Mouse (Mus musculus) heart, adult 2 months (tissue): ENCODE results near the gene 3110009E18Rik. TPM values are rescaled to one million over a fixed set of nuclear protein-coding genes. Genes with fewer than 3 reads are reported as not detected.

Source experiments
- DNase-seq, 2 experiments: peaks; one replicate each; pipeline ENCODE4 v3.0.0; 2021
- H3K27ac ChIP-seq: fragments of 200-600 bp; 2 replicates; pipeline ENCODE4 v1.8.1; 2022
- H3K27me3 ChIP-seq: fragments of 200-500 bp; 2 replicates; pipeline ENCODE4 v1.6.1; 2012; ENCODE audit warnings: mild to moderate bottlenecking, low read length, inconsistent platforms, mixed read lengths; ENCODE audit not compliant: control insufficient read depth, insufficient read depth
- H3K36me3 ChIP-seq: fragments of 200-500 bp; 2 replicates; pipeline ENCODE4 v1.6.1; 2012; ENCODE audit warnings: low read length, inconsistent platforms; ENCODE audit not compliant: control insufficient read depth, insufficient read depth
- H3K4me1 ChIP-seq: fragments of 200-500 bp; 2 replicates; pipeline ENCODE4 v1.6.1; 2011; ENCODE audit warnings: low read length; ENCODE audit not compliant: control insufficient read depth, insufficient read depth
- H3K4me3 ChIP-seq: fragments of 200-600 bp; 2 replicates; pipeline ENCODE4 v1.8.1; 2022
- H3K79me2 ChIP-seq: fragments of 200-500 bp; replicated peaks from 2 replicates; pipeline ENCODE4 v1.6.1; 2012; ENCODE audit warnings: mild to moderate bottlenecking, inconsistent platforms, low read length, moderate library complexity, mixed read lengths; ENCODE audit not compliant: control insufficient read depth, insufficient read depth
- H3K9ac ChIP-seq: fragments of 200-500 bp; 2 replicates; pipeline ENCODE4 v1.6.1; 2012; ENCODE audit warnings: low read depth, mild to moderate bottlenecking, control low read depth, inconsistent platforms, low read length, mixed read lengths
- CTCF ChIP-seq: fragments of 200-600 bp; IDR thresholded peaks from 2 replicates; pipeline ENCODE4 v1.8.1; 2022; ENCODE audit warnings: antibody characterized with exemption, mild to moderate bottlenecking, moderate library complexity
- EP300 ChIP-seq: fragments of 200-500 bp; IDR thresholded peaks from 2 replicates; pipeline ENCODE4 v1.6.1; 2011; ENCODE audit warnings: low read depth, low read length, control low read depth; ENCODE audit not compliant: insufficient read depth
- POLR2A ChIP-seq: fragments of 200-500 bp; IDR thresholded peaks from 2 replicates; pipeline ENCODE4 v1.6.1; 2011; ENCODE audit warnings: mild to moderate bottlenecking, low read depth, low read length, control low read depth; ENCODE audit not compliant: insufficient read depth
- WGBS: fragments of 180-500 bp; shearing (Covaris S2); methylation state at CpG from one replicate; pipeline ENCODE4 v1.1.7; 2018; 5-methylcytosine and 5-hydroxymethylcytosine counted together
- intact Hi-C: fragments of 180-260 bp; cut with DNase I; formaldehyde crosslinking; loops from one replicate; pipeline ENCODE4 v1.15.1; 2025
- polyA plus RNA-seq: library from polyadenylated mRNA; depleted of rRNA; stranded (reverse); fragments of >200 nt; gene quantifications from 2 replicates; pipeline ENCODE4 v1.2.3, GENCODE M21; 2012
- total RNA-seq, 2 experiments: library from RNA; stranded (reverse); gene quantifications; 2 replicates each; pipeline ENCODE4 v1.2.3; 2021

The 3110009E18Rik gene
- total and polyA plus RNA-seq, 3 experiments, result 2.5 to 5.8 (median 5.2) TPM

GRCm38 (mm10) chr1:120099483-120099882 lies 21.5 kb upstream of the 3110009E18Rik start:
- no peaks in the 10 kb centered on the region for H3K36me3 ChIP-seq
- no peaks in the 10 kb centered on the region for H3K27me3 ChIP-seq
- H3K79me2 ChIP-seq, result no peaks in the 10 kb centered on the region
- H3K9ac ChIP-seq, result no peak overlapping the region
- TF ChIP-seq CTCF (no peak), POLR2A (no peak), EP300 (no peak)
- 53% methylated on average over 6 of the region's 6 CpGs for WGBS
- H3K4me3 ChIP-seq, result no peak overlapping the region
- no peak overlapping the region for H3K27ac ChIP-seq
- DNase-seq, result peak in 1 of 2 experiments; percentile 53
- no peaks in the 10 kb centered on the region for H3K4me1 ChIP-seq
- intact Hi-C loops, result loop anchor here (2.0 to 5.0 kb wide), 3 partner anchors 15 to 453 kb away; no protein-coding TSS in a partner anchor

GRCm38 (mm10) chr1:120100456-120101226 lies 20.3 kb upstream of the 3110009E18Rik start:
- TF ChIP-seq CTCF (no peak), POLR2A (no peak), EP300 (no peak)
- H3K27ac ChIP-seq, result no peak overlapping the region
- no peaks in the 10 kb centered on the region for H3K36me3 ChIP-seq
- WGBS, result 79% methylated on average over 8 of the region's 8 CpGs
- no peaks in the 10 kb centered on the region for H3K79me2 ChIP-seq
- no peak overlapping the region for H3K9ac ChIP-seq
- intact Hi-C loops, result no loop called here
- H3K4me1 ChIP-seq, result no peaks in the 10 kb centered on the region
- no peak overlapping the region for H3K4me3 ChIP-seq
- DNase-seq, result no peak
- H3K27me3 ChIP-seq, result no peaks in the 10 kb centered on the region

DNA sequence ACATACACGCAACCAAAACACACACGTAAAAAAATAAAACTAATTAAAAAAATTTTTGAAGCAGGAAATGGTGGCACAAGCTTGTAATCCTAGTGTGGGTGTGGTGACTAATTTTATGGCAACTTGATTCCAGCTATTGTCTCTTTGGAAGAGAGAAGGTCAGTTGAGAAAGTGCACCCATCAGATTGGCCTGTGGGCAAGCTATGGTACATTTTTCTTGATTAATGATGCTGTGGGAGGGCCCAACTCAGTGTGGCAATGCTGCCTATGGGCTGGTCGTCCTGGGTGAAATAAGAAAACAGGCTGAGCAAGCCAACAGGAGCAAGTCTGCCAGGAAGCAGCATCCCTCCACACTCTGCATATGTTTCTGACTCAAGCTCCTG lies 19.8 kb upstream of the 3110009E18Rik start:
- H3K4me3 ChIP-seq, result no peak overlapping the region
- 79% methylated on average over 3 of the region's 3 CpGs for whole genome bisulfite sequencing
- intact Hi-C loops, result no loop called here
- no peaks in the 10 kb centered on the region for H3K36me3 ChIP-seq
- no peak overlapping the region for H3K9ac ChIP-seq
- H3K79me2 ChIP-seq, result no peaks in the 10 kb centered on the region
- no peaks in the 10 kb centered on the region for H3K4me1 ChIP-seq
- no peak overlapping the region for H3K27ac ChIP-seq
- DNase-seq, result no peak
- H3K27me3 ChIP-seq, result no peaks in the 10 kb centered on the region
- TF ChIP-seq EP300 (no peak), POLR2A (no peak)

DNA sequence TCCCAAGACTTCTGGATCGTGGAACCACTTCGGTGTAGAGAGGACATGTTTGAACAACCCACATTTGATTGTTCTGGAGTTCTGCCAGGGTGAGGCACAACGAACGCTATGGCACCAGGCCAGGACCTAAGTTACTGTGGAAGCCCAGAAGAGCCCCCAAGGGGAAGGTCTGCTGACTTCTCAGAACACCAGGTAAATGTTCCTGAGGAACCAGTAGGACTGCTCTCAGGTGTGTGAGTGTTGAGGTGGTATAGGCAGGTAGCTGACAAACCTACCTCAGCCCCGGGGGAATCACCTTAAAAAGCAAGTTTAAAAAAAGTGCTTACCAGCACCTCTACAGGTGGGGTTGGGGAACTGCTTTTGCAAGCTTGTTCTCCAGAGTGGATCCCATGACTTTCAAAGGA lies 15.4 kb upstream of the 3110009E18Rik start:
- DNase-seq, result no peak
- no peak overlapping the region for H3K4me3 ChIP-seq
- WGBS, result 27% methylated on average over 5 of the region's 5 CpGs

DNA sequence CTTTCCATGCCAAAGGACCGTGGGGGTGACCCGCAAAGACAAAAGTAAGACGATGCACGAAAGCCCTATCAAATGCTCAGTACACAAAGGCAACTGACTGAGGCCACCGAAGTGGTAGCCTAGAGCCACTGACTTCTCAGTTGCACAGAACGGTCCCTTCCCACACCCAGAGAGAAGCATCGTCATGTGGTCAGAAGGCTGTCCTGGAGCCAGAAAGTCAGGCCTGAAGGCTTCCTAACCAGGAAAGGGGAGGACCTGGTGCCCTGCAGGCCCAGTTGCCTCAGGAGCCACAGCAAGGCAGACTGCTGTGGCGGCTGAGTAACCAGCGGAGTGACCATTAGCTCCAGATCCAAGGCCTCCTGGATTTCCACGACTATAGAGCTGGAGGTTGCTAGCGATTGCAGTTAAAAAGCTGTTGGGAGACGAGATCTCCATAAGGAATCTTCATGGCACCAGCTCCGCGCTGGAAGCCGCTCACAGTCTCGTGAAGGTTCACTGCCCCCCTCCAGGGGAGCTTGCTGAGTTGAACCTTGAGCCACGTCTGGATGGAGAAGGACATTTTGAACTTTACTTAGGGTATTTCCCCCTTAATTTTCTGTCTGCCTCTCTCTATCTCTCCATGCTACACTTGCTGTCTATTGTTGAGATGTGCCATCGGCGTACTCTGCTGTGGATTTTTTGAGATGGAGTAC lies 11.1 kb upstream of the 3110009E18Rik start:
- Histone ChIP-seq H3K79me2 (no peaks in the 10 kb centered on the region), H3K4me3 (no peak overlapping the region), H3K9ac (no peak overlapping the region), H3K36me3 (no peaks in the 10 kb centered on the region; the same call in none of the 2 replicates), H3K4me1 (no peaks in the 10 kb centered on the region), H3K27ac (no peak overlapping the region), H3K27me3 (no peaks in the 10 kb centered on the region)
- 89% methylated on average over 19 of the region's 19 CpGs for WGBS
- no peak for DNase-seq
- no peak for TF ChIP-seq EP300
- TF ChIP-seq POLR2A, result no peak
- TF ChIP-seq CTCF, result no peak
- intact Hi-C loops, result no loop called here

More for the DNA sequence above, 15.4 kb upstream of the 3110009E18Rik start:
- Histone ChIP-seq H3K27me3 (no peaks in the 10 kb centered on the region), H3K36me3 (no peaks in the 10 kb centered on the region), H3K4me1 (no peaks in the 10 kb centered on the region), H3K27ac (no peak overlapping the region), H3K9ac (no peak overlapping the region), H3K79me2 (no peaks in the 10 kb centered on the region)
- TF ChIP-seq CTCF, result 0 out of 2 replicates have a peak, but pooled peaks have one; percentile 18
- TF ChIP-seq POLR2A, result no peak
- TF ChIP-seq EP300, result no peak
- intact Hi-C loops, result no loop called here

DNA sequence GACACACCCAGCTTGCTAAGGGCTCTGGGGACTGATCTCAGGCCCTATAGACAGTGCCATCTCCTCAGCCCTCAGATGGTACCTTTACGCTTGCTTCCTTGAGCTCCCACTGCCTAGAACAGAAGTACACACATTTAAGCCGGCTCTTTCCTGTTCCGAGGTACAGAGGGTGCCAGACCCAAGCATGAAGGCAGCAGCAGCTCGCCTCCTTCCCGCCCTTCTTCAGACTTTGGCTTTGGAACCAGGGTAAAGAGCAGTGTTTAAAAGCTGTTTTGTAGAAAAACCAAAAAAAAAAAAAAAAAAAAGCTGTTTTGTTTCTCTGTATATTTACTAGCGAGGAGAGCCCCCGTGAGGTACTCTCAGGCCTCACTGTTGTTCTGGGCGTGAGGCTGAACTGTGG lies 9.2 kb upstream of the 3110009E18Rik start:
- WGBS, result 89% methylated on average over 8 of the region's 8 CpGs
- no peak overlapping the region for H3K9ac ChIP-seq
- H3K4me3 ChIP-seq, result no peak overlapping the region
- no peak overlapping the region for H3K27ac ChIP-seq
- H3K27me3 ChIP-seq, result no peaks in the 10 kb centered on the region
- H3K36me3 ChIP-seq, result no peaks in the 10 kb centered on the region; the same call in none of the 2 replicates
- no peak for DNase-seq
- peaks cover 2% of the 10 kb centered on the region for H3K4me1 ChIP-seq
- no peaks in the 10 kb centered on the region for H3K79me2 ChIP-seq
- intact Hi-C loops, result no loop called here
- TF ChIP-seq CTCF (no peak), POLR2A (no peak), EP300 (no peak)
